Mouse (Mus musculus) CH12.LX (cell line): Measurements from ENCODE around the gene Fgfr2. TPM values are rescaled to one million over a fixed set of nuclear protein-coding genes. Genes with fewer than 3 reads are reported as not detected.

Experiments
- DNase-seq: peaks from one replicate; pipeline ENCODE4 v3.0.0-alpha.2; 2013; ENCODE audit errors: extremely low read depth
- H3K27ac ChIP-seq: 2 replicates; pipeline ENCODE4 v1.5.1; 2012; ENCODE audit warnings: low read depth, mild to moderate bottlenecking, control low read depth, moderate library complexity; ENCODE audit not compliant: insufficient read depth
- H3K27me3 ChIP-seq: replicated peaks from 2 replicates; pipeline ENCODE3; 2012; ENCODE audit warnings: inconsistent platforms
- H3K36me3 ChIP-seq, 2 experiments: replicated peaks in 1 of 2; 2 replicates each; pipeline versions ENCODE3 to v1.6.1; 2012; ENCODE audit warnings: inconsistent platforms in 1 of 2, low read length in 1 of 2, mild to moderate bottlenecking in 1 of 2, mixed read lengths in 1 of 2, moderate library complexity in 1 of 2; ENCODE audit not compliant: control insufficient read depth in 1 of 2, insufficient read depth in 1 of 2
- H3K4me1 ChIP-seq, 2 experiments: 2 replicates each; pipeline ENCODE4 v1.6.1; 2012; ENCODE audit warnings: inconsistent platforms in 1 of 2, moderate library complexity in 1 of 2; ENCODE audit not compliant: insufficient read depth in 2 of 2, control insufficient read depth in 1 of 2
- H3K4me2 ChIP-seq: 2 replicates; pipeline ENCODE4 v1.6.1; 2012; ENCODE audit warnings: low read depth, mild to moderate bottlenecking, control low read depth; ENCODE audit not compliant: poor library complexity, insufficient read depth, severe bottlenecking
- H3K4me3 ChIP-seq, 3 experiments: fragments of 150-350 bp in 1 of 3; sonication (generic) in 1 of 3; replicated peaks in 1 of 3; 2 replicates each; pipeline versions ENCODE3 to v1.5.1; 2011 to 2012; ENCODE audit warnings: low read depth in 2 of 3, low read length in 2 of 3, mild to moderate bottlenecking in 2 of 3, moderate library complexity in 2 of 3, control low read depth in 1 of 3, improper control_type of control experiment in 1 of 3, inconsistent platforms in 1 of 3, mixed read lengths in 1 of 3; ENCODE audit not compliant: poor library complexity in 1 of 3
- H3K79me2 ChIP-seq: replicated peaks from 2 replicates; pipeline ENCODE4 v1.6.1; 2012; ENCODE audit warnings: mild to moderate bottlenecking, moderate library complexity; ENCODE audit not compliant: control insufficient read depth, poor library complexity, insufficient read depth, severe bottlenecking; ENCODE audit errors: extremely low read depth
- H3K9ac ChIP-seq: 2 replicates; pipeline ENCODE4 v1.6.1; 2012; ENCODE audit warnings: low read depth, mild to moderate bottlenecking, control low read depth, moderate library complexity; ENCODE audit not compliant: insufficient read depth
- H3K9me3 ChIP-seq: replicated peaks from 2 replicates; pipeline ENCODE3; 2012; ENCODE audit warnings: low read length, inconsistent platforms, mixed read lengths
- BHLHE40 ChIP-seq: IDR thresholded peaks from 2 replicates; pipeline ENCODE4 v1.6.1; 2011; ENCODE audit warnings: mild to moderate bottlenecking, low read depth, low read length, improper control_type of control experiment
- CHD1 ChIP-seq: IDR thresholded peaks from 2 replicates; pipeline ENCODE4 v1.6.1; 2012; ENCODE audit warnings: low read depth, low read length, improper control_type of control experiment, inconsistent platforms
- CTCF ChIP-seq, 2 experiments: IDR thresholded peaks in 1 of 2; conservative IDR thresholded peaks in 1 of 2; 2 replicates each; pipeline ENCODE4 v1.5.1; 2011 to 2012; ENCODE audit warnings: low read depth in 2 of 2, low read length in 2 of 2, improper control_type of control experiment in 1 of 2, inconsistent platforms in 1 of 2, mild to moderate bottlenecking in 1 of 2, moderate library complexity in 1 of 2
- E2F4 ChIP-seq: IDR thresholded peaks from 2 replicates; pipeline ENCODE4 v1.6.1; 2011; ENCODE audit warnings: low read depth, low read length, improper control_type of control experiment; ENCODE audit not compliant: insufficient replicate concordance
- EP300 ChIP-seq: IDR thresholded peaks from 2 replicates; pipeline ENCODE4 v1.6.1; 2011; ENCODE audit warnings: low read length, improper control_type of control experiment
- ETS1 ChIP-seq: conservative IDR thresholded peaks from 2 replicates; pipeline ENCODE4 v1.6.1; 2012; ENCODE audit warnings: low read depth, mild to moderate bottlenecking, inconsistent platforms, low read length, improper control_type of control experiment, moderate library complexity
- HCFC1 ChIP-seq: IDR thresholded peaks from 2 replicates; pipeline ENCODE4 v1.6.1; 2012; ENCODE audit warnings: low read depth, mild to moderate bottlenecking, inconsistent platforms, low read length, improper control_type of control experiment
- IRF4 ChIP-seq: IDR thresholded peaks from 2 replicates; pipeline ENCODE4 v1.6.1; 2014; ENCODE audit warnings: low read depth, mild to moderate bottlenecking, inconsistent platforms, low read length, improper control_type of control experiment
- KAT2A ChIP-seq: IDR thresholded peaks from 2 replicates; pipeline ENCODE4 v1.6.1; 2012; ENCODE audit warnings: low read length, improper control_type of control experiment, inconsistent platforms; ENCODE audit not compliant: insufficient replicate concordance
- MAX ChIP-seq: IDR thresholded peaks from 2 replicates; pipeline ENCODE4 v1.6.1; 2011; ENCODE audit warnings: low read length, improper control_type of control experiment
- MAZ ChIP-seq: IDR thresholded peaks from 2 replicates; pipeline ENCODE4 v1.6.1; 2012; ENCODE audit warnings: low read depth, mild to moderate bottlenecking, inconsistent platforms, low read length, improper control_type of control experiment, moderate library complexity
- MXI1 ChIP-seq: IDR thresholded peaks from 2 replicates; pipeline ENCODE4 v1.6.1; 2011; ENCODE audit warnings: mild to moderate bottlenecking, low read depth, low read length, improper control_type of control experiment
- MYC ChIP-seq: IDR thresholded peaks from 2 replicates; pipeline ENCODE4 v1.6.1; 2011; ENCODE audit warnings: low read depth, mild to moderate bottlenecking, improper control_type of control experiment, low read length
- NRF1 ChIP-seq: IDR thresholded peaks from 2 replicates; pipeline ENCODE4 v1.6.1; 2014; ENCODE audit warnings: low read depth, mild to moderate bottlenecking, inconsistent platforms, low read length, improper control_type of control experiment, moderate library complexity
- SIN3A ChIP-seq: IDR thresholded peaks from 2 replicates; pipeline ENCODE4 v1.6.1; 2012; ENCODE audit warnings: low read length, improper control_type of control experiment, inconsistent platforms
- SMC3 ChIP-seq: IDR thresholded peaks from 2 replicates; pipeline ENCODE4 v1.6.1; 2011; ENCODE audit warnings: low read depth, low read length, improper control_type of control experiment
- USF1 ChIP-seq: IDR thresholded peaks from 2 replicates; pipeline ENCODE4 v1.6.1; 2014; ENCODE audit warnings: low read depth, mild to moderate bottlenecking, inconsistent platforms, low read length, improper control_type of control experiment
- ZKSCAN1 ChIP-seq: IDR thresholded peaks from 2 replicates; pipeline ENCODE4 v1.6.1; 2012; ENCODE audit warnings: low read depth, inconsistent platforms, low read length, improper control_type of control experiment, borderline replicate concordance
- ZNF384 ChIP-seq: IDR thresholded peaks from 2 replicates; pipeline ENCODE4 v1.6.1; 2012; ENCODE audit warnings: low read depth, low read length, improper control_type of control experiment, inconsistent platforms
- dilution Hi-C: fragments of 300-500 bp; cut with MboI; formaldehyde crosslinking; loops from 2 replicates; pipeline ENCODE4 v1.14.3; 2020; ENCODE audit warnings: low sequenced_read_pairs; ENCODE audit not compliant: extremely low pct_unique_long_range_greater_than_20kb, extremely low pct_ligation_motif_present
- in situ Hi-C: fragments of 300-500 bp; cut with MboI; formaldehyde crosslinking; loops from 3 replicates; pipeline ENCODE4 v1.14.3; 2019; ENCODE audit warnings: low sequenced_read_pairs, low pct_ligation_motif_present, low pct_unique_long_range_greater_than_20kb, mixed read lengths
- polyA plus RNA-seq: library from polyadenylated mRNA; unstranded; fragments of >175 nt; gene quantifications from 2 replicates; pipeline ENCODE4 v1.2.1, GENCODE M21; 2012; ENCODE audit warnings: low read depth; ENCODE audit not compliant: insufficient read length
- total RNA-seq, 2 experiments: library from RNA; depleted of rRNA; stranded (reverse); fragments of 300-350 nt in 1 of 2; fragments of >200 nt in 1 of 2; gene quantifications; 2 replicates each; pipeline ENCODE4 v1.2.3; 2012 to 2014

Fgfr2 gene
- total and polyA plus RNA-seq, 3 experiments = not detected

- TF ChIP-seq SIN3A = no peak
- TF ChIP-seq CHD1 = no peak
- no peak for TF ChIP-seq BHLHE40
- TF ChIP-seq ETS1 = no peak
- no peak for TF ChIP-seq ZKSCAN1
- no peak for TF ChIP-seq KAT2A
- no peak for TF ChIP-seq IRF4
- no peak for TF ChIP-seq CTCF (conservative IDR thresholded peaks at IDR 0.05 in 1 of 2, IDR thresholded peaks at IDR 0.05 in 1 of 2; ENCODE audit: low read depth in 2 of 2, low read length in 2 of 2)
- no peak overlapping the region for H3K27ac ChIP-seq
- H3K4me1 ChIP-seq = peaks cover 0 to 6% of the 10 kb centered on the region in 2 experiments; a peak in 2 of 4 replicates
- DNase-seq = no peak
- no peaks in the 10 kb centered on the region for H3K9me3 ChIP-seq
- in situ Hi-C loops (no loop called here), dilution Hi-C loops (no loop called here)
- no peaks in the 10 kb centered on the region for H3K27me3 ChIP-seq
- no peak overlapping the region for H3K4me3 ChIP-seq
- H3K36me3 ChIP-seq = no peaks in the 10 kb centered on the region
- no peak overlapping the region for H3K9ac ChIP-seq
- no peak overlapping the region for H3K4me2 ChIP-seq
- H3K79me2 ChIP-seq = no peaks in the 10 kb centered on the region
Observed at GRCm38 (mm10) chr7:132892311-132892661, 230.9 kb downstream of the Fgfr2 start.

- Histone ChIP-seq H3K27me3 (no peaks in the 10 kb centered on the region), H3K79me2 (no peaks in the 10 kb centered on the region), H3K9ac (no peak overlapping the region), H3K9me3 (no peaks in the 10 kb centered on the region), H3K4me1 (peaks cover 0 to 8% of the 10 kb centered on the region in 2 experiments; a peak in 2 of 4 replicates), H3K4me2 (no peak overlapping the region), H3K36me3 (no peaks in the 10 kb centered on the region), H3K27ac (no peak overlapping the region), H3K4me3 (no peak overlapping the region)
- no peak for DNase-seq
- TF ChIP-seq SMC3 (no peak), MAX (no peak), EP300 (no peak), KAT2A (no peak), MYC (no peak), E2F4 (no peak), ZNF384 (no peak), HCFC1 (no peak), USF1 (no peak), NRF1 (no peak), MAZ (no peak), MXI1 (no peak), IRF4 (no peak)
- in situ Hi-C loops (no loop called here), dilution Hi-C loops (no loop called here)
Observed at GRCm38 (mm10) chr7:132891561-132892310, 231.4 kb downstream of the Fgfr2 start.
